Mouse (Mus musculus): ENCODE measurements around the gene Gm10229.
"Not testable (repeated sequence)": the region's sequence is repeated elsewhere in the genome, so short reads cannot be mapped to it uniquely, and the experiment has no call there.

Gm10229 gene

GRCm38 (mm10) chr16:89014984-89015383 is at the start of gene Gm10229:
Gene Gm10229 (plus strand): TSS chr16:89015284.
- in situ Hi-C loops (cut with MboI, MseI): not testable (repeated sequence)

GRCm38 (mm10) chr16:89010659-89011058 is 4.4 kb upstream of the Gm10229 start, which contains the start of gene Krtap22-2:
Gene Krtap22-2 (minus strand): TSS chr16:89010759.
- in situ Hi-C loops (cut with MboI, MseI): no loop called here

GRCm38 (mm10) chr16:89013973-89014372 is 1.1 kb upstream of the Gm10229 start:
- in situ Hi-C loops (cut with MboI, MseI): no loop called here

GRCm38 (mm10) chr16:89031399-89031798 is 16.3 kb downstream of the Gm10229 start, which contains the start of gene Krtap6-1:
Gene Krtap6-1 (plus strand): TSS chr16:89031699.
- in situ Hi-C loops (cut with MboI, MseI): not testable (repeated sequence)

- in situ Hi-C loops (cut with MboI, MseI): not testable (repeated sequence)
Observed at GRCm38 (mm10) chr16:89041372-89041771, 26.3 kb downstream of the Gm10229 start, which contains the start of gene Gm10228. Gene Gm10228 (minus strand): TSS chr16:89041472.

- in situ Hi-C loops (cut with MboI, MseI): no loop called here
Observed at GRCm38 (mm10) chr16:89047783-89048182, 32.7 kb downstream of the Gm10229 start, which contains the start of gene Krtap6-5. Gene Krtap6-5 (minus strand): TSS chr16:89047883.

GRCm38 (mm10) chr16:89063902-89064301 is 48.8 kb downstream of the Gm10229 start, which contains the start of gene 1110025L11Rik:
Gene 1110025L11Rik (minus strand): TSS chr16:89064002.
- in situ Hi-C loops (cut with MboI, MseI): not testable (repeated sequence)
